Mouse (Mus musculus) embryonic facial prominence, embryonic 12.5 days (tissue): ENCODE measurements around the gene A230050P20Rik. TPM values are rescaled to one million over a fixed set of nuclear protein-coding genes. Genes with fewer than 3 reads are reported as not detected.

ENCODE experiments used
- ATAC-seq: fragments of 200-750 bp; cut with Nextera tagmentation; 2 replicates; pipeline ENCODE4 v1.8.0; 2017; ENCODE audit not compliant: insufficient number of reproducible peaks, insufficient read depth, low FRiP score, low TSS enrichment
- H3K27ac ChIP-seq: fragments of 300-500 bp; sonication (generic); 2 replicates; pipeline ENCODE4 v1.5.1; 2016; ENCODE audit warnings: mild to moderate bottlenecking
- H3K27me3 ChIP-seq: fragments of 300-500 bp; sonication (generic); 2 replicates; pipeline ENCODE4 v1.6.1; 2016; ENCODE audit warnings: mild to moderate bottlenecking, moderate library complexity
- H3K36me3 ChIP-seq: fragments of 300-500 bp; sonication (generic); 2 replicates; pipeline ENCODE4 v1.6.1; 2016; ENCODE audit warnings: mild to moderate bottlenecking
- H3K4me1 ChIP-seq: fragments of 300-500 bp; sonication (generic); 2 replicates; pipeline ENCODE4 v1.6.1; 2016
- H3K4me2 ChIP-seq: fragments of 300-500 bp; sonication (generic); replicated peaks from 2 replicates; pipeline ENCODE4 v1.6.1; 2016; ENCODE audit warnings: mild to moderate bottlenecking, moderate library complexity
- H3K4me3 ChIP-seq: fragments of 300-500 bp; sonication (generic); 2 replicates; pipeline ENCODE4 v1.5.1; 2016; ENCODE audit warnings: mild to moderate bottlenecking
- H3K9ac ChIP-seq: fragments of 300-500 bp; sonication (generic); 2 replicates; pipeline ENCODE4 v1.6.1; 2016; ENCODE audit warnings: mild to moderate bottlenecking, moderate library complexity
- H3K9me3 ChIP-seq: fragments of 300-500 bp; sonication (generic); 2 replicates; pipeline ENCODE4 v1.6.1; 2016; ENCODE audit warnings: mild to moderate bottlenecking, moderate library complexity
- WGBS: fragments of 180-500 bp; shearing (Covaris S2); methylation state at CpG from one replicate; pipeline ENCODE4 v1.1.7; 2016; 5-methylcytosine and 5-hydroxymethylcytosine counted together
- polyA plus RNA-seq: library from polyadenylated mRNA; unstranded; fragments of >200 nt; fragmentation: Nextera tagmentation; extraction: Ambion mirVana; gene quantifications from 2 replicates; pipeline ENCODE4 v1.2.1, GENCODE M21; 2016

The A230050P20Rik gene
- polyA plus RNA-seq, 1 experiment from 2014 or later, result 3.0 TPM

GRCm38 (mm10) chr9:20875021-20875790, 6.8 kb downstream of the A230050P20Rik start:
- H3K9ac ChIP-seq, result no peak overlapping the region
- no peak for ATAC-seq

GRCm38 (mm10) chr9:20876318-20877117, 8.1 kb downstream of the A230050P20Rik start:
- ATAC-seq, result no peak
- peaks cover 2% of the 10 kb centered on the region; the same call in 1 of the 2 replicates for H3K27me3 ChIP-seq
- no peak overlapping the region for H3K9ac ChIP-seq
- no peaks in the 10 kb centered on the region for H3K36me3 ChIP-seq
- H3K4me2 ChIP-seq, result no peak overlapping the region
- H3K4me1 ChIP-seq, result no peaks in the 10 kb centered on the region
- no peak overlapping the region for H3K27ac ChIP-seq
- WGBS, result 72% methylated on average over 9 of the region's 9 CpGs
- H3K9me3 ChIP-seq, result no peaks in the 10 kb centered on the region
- no peak overlapping the region for H3K4me3 ChIP-seq

More at GRCm38 (mm10) chr9:20875021-20875790, 6.8 kb downstream of the A230050P20Rik start:
- WGBS, result 64% methylated on average over 23 of the region's 23 CpGs
- Histone ChIP-seq H3K36me3 (no peaks in the 10 kb centered on the region), H3K27me3 (peaks cover 15% of the 10 kb centered on the region), H3K4me2 (no peak overlapping the region), H3K9me3 (no peaks in the 10 kb centered on the region), H3K27ac (no peak overlapping the region), H3K4me1 (no peaks in the 10 kb centered on the region), H3K4me3 (no peak overlapping the region)

GRCm38 (mm10) chr9:20877118-20878040, 8.9 kb downstream of the A230050P20Rik start:
- no peak for ATAC-seq

GRCm38 (mm10) chr9:20878041-20878709, 9.7 kb downstream of the A230050P20Rik start:
- Histone ChIP-seq H3K4me1 (no peaks in the 10 kb centered on the region), H3K27ac (peak overlapping the region; percentile 81), H3K36me3 (no peaks in the 10 kb centered on the region), H3K4me2 (peak overlapping the region; percentile 49), H3K4me3 (peak overlapping the region; percentile 36), H3K9me3 (no peaks in the 10 kb centered on the region), H3K27me3 (no peaks in the 10 kb centered on the region), H3K9ac (peak overlapping the region; percentile 56)
- under 1% methylated on average over 69 of the region's 69 CpGs for WGBS
- ATAC-seq, result peak; percentile 93

More at GRCm38 (mm10) chr9:20877118-20878040, 8.9 kb downstream of the A230050P20Rik start:
- peak overlapping the region; percentile 36 for H3K4me3 ChIP-seq
- no peaks in the 10 kb centered on the region for H3K27me3 ChIP-seq
- no peaks in the 10 kb centered on the region for H3K4me1 ChIP-seq
- H3K4me2 ChIP-seq, result peak overlapping the region; percentile 49
- no peak overlapping the region for H3K27ac ChIP-seq
- no peaks in the 10 kb centered on the region for H3K36me3 ChIP-seq
- no peaks in the 10 kb centered on the region for H3K9me3 ChIP-seq
- H3K9ac ChIP-seq, result peak overlapping the region; percentile 34; the same call in 1 of the 2 replicates
- 36% methylated on average over 14 of the region's 14 CpGs for WGBS

GRCm38 (mm10) chr9:20878710-20879065, 10.2 kb downstream of the A230050P20Rik start:
- 21% methylated on average over 10 of the region's 10 CpGs for WGBS
- H3K27me3 ChIP-seq, result no peaks in the 10 kb centered on the region

GRCm38 (mm10) chr9:20879097-20879792, 10.8 kb downstream of the A230050P20Rik start, which contains the start of gene Angptl6:
Gene Angptl6, minus strand, starts transcription at chr9:20879727.
- no peak for ATAC-seq

More at GRCm38 (mm10) chr9:20878710-20879065, 10.2 kb downstream of the A230050P20Rik start:
- no peaks in the 10 kb centered on the region for H3K36me3 ChIP-seq
- H3K4me3 ChIP-seq, result peak overlapping the region; percentile 36
- H3K9ac ChIP-seq, result peak overlapping the region; percentile 56
- H3K27ac ChIP-seq, result peak overlapping the region; percentile 81
- no peak for ATAC-seq
- peak overlapping the region; percentile 49 for H3K4me2 ChIP-seq
- no peaks in the 10 kb centered on the region for H3K4me1 ChIP-seq
- no peaks in the 10 kb centered on the region for H3K9me3 ChIP-seq

GRCm38 (mm10) chr9:20886563-20886962, 18.1 kb downstream of the A230050P20Rik start:
- H3K27me3 ChIP-seq, result no peaks in the 10 kb centered on the region
- WGBS, result 90% methylated on average over 2 of the region's 2 CpGs
- no peak overlapping the region for H3K27ac ChIP-seq
- H3K9me3 ChIP-seq, result no peaks in the 10 kb centered on the region
- H3K4me2 ChIP-seq, result no peak overlapping the region
- peaks cover 22% of the 10 kb centered on the region for H3K36me3 ChIP-seq
- no peak overlapping the region for H3K4me3 ChIP-seq
- H3K9ac ChIP-seq, result no peak overlapping the region
- no peak for ATAC-seq
- peaks cover 7% of the 10 kb centered on the region for H3K4me1 ChIP-seq

More at GRCm38 (mm10) chr9:20879097-20879792, 10.8 kb downstream of the A230050P20Rik start, which contains the start of gene Angptl6:
- WGBS, result 93% methylated on average over 13 of the region's 13 CpGs
- peak within 1 kb of the TSS; percentile 81 for H3K27ac ChIP-seq
- no peaks in the 10 kb centered on the region for H3K36me3 ChIP-seq
- H3K9me3 ChIP-seq, result no peaks in the 10 kb centered on the region
- H3K27me3 ChIP-seq, result no peaks in the 10 kb centered on the region
- H3K4me2 ChIP-seq, result peak within 1 kb of the TSS; percentile 49
- H3K4me1 ChIP-seq, result no peaks in the 10 kb centered on the region
- peak within 1 kb of the TSS; percentile 36 for H3K4me3 ChIP-seq
- H3K9ac ChIP-seq, result peak within 1 kb of the TSS; percentile 56

GRCm38 (mm10) chr9:20887191-20887590, 18.7 kb downstream of the A230050P20Rik start:
- peak overlapping the region; percentile 85 for H3K4me2 ChIP-seq
- ATAC-seq, result no peak
- no peak overlapping the region; the same call in 1 of the 2 replicates for H3K27ac ChIP-seq
- no peak overlapping the region for H3K4me3 ChIP-seq
- H3K9ac ChIP-seq, result no peak overlapping the region
- WGBS, result 86% methylated on average over 6 of the region's 6 CpGs
- H3K9me3 ChIP-seq, result no peaks in the 10 kb centered on the region
- no peaks in the 10 kb centered on the region for H3K27me3 ChIP-seq
- peaks cover 7% of the 10 kb centered on the region for H3K4me1 ChIP-seq
- peaks cover 29% of the 10 kb centered on the region for H3K36me3 ChIP-seq

- peaks cover 35% of the 10 kb centered on the region for H3K36me3 ChIP-seq
- H3K27ac ChIP-seq, result peak within 1 kb of the TSS; percentile 93
- peak within 1 kb of the TSS; percentile 97 for H3K4me3 ChIP-seq
- under 1% methylated on average over 43 of the region's 43 CpGs for WGBS
- no peaks in the 10 kb centered on the region for H3K27me3 ChIP-seq
- H3K4me1 ChIP-seq, result peaks cover 7% of the 10 kb centered on the region
- H3K9me3 ChIP-seq, result no peaks in the 10 kb centered on the region
- ATAC-seq, result peak; percentile 95
- peak within 1 kb of the TSS; percentile 85 for H3K4me2 ChIP-seq
- peak within 1 kb of the TSS; percentile 85 for H3K9ac ChIP-seq
Measured at GRCm38 (mm10) chr9:20887704-20888385, 19.4 kb downstream of the A230050P20Rik start, which contains the start of gene Ppan. Gene Ppan, plus strand, starts transcription at chr9:20888175.
